Comparison of ENCODE assay signal across 9 mouse cellular contexts in the genomic region with DNA sequence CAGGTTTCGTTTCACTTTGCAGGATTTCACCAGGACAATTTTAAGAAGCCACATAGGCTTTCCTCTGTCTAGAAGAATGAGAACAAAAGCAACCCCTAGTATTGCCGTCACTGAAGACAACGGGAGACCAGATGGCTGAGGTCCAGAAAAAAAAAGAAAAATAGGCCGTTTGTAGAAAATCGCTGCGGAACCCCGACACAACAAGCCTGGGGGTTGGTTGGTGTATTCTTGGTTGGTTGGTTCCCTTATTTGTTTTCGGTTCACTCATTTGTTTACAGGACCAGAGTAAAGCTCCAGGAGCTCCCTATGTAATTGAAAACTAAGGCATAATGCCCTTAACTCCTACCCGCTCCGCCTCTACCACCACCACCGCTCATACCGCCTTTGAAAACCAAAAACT. TPM values are rescaled to one million over a fixed set of nuclear protein-coding genes. Genes with fewer than 3 reads are reported as not detected.
DNase-seq lines count a peak whose midpoint lies in the region; ATAC-seq and TF ChIP-seq lines count a peak whose summit lies in the region.
"Had no signal": no experiment of that assay in that cellular context is flagged by ENCODE, and none has a peak within 500 bp of the region (broad histone marks: within the 10 kb centered on the region; RNA-seq: fewer than 3 reads in every experiment).

No protein-coding gene starts in this region.

- H3K27me3 ChIP-seq in cerebellum, adult 2 months (ENCODE audit: control insufficient read depth, insufficient read depth, low read length) = peaks cover 7% of the 10 kb centered on the region; the same call in 1 of the 2 replicates
- H3K27me3 ChIP-seq in liver, embryonic 14.5 days (ENCODE audit: control insufficient read depth, insufficient read depth, low read length) = peaks cover 96% of the 10 kb centered on the region
- H3K27me3 ChIP-seq in stomach, postnatal 0 days (ENCODE audit: control insufficient read depth, insufficient read depth, low read length) = peaks cover 5% of the 10 kb centered on the region; the same call in 1 of the 2 replicates

- no peak for ATAC-seq in liver, embryonic 14.5 days (ENCODE audit: insufficient read depth)
- ATAC-seq in stomach, postnatal 0 days (ENCODE audit: low FRiP score, low TSS enrichment) = no peak

- no peak overlapping the region for H3K27ac ChIP-seq in cerebellum, adult 2 months (ENCODE audit: insufficient read depth, low read length)
- no peak overlapping the region for H3K27ac ChIP-seq in liver, embryonic 14.5 days
- H3K27ac ChIP-seq in stomach, postnatal 0 days (replicated peaks) = no peak overlapping the region

- no peak for TF ChIP-seq POLR2A in cerebellum, adult 2 months (IDR thresholded peaks at IDR 0.05; ENCODE audit: borderline replicate concordance, insufficient read depth, low read length)

- no peak overlapping the region for H3K9ac ChIP-seq in liver, embryonic 14.5 days (replicated peaks)
- peak overlapping the region; percentile 41; the same call in 1 of the 2 replicates for H3K9ac ChIP-seq in stomach, postnatal 0 days (ENCODE audit: low read length)

- under 1% methylated on average over 12 of the region's 12 CpGs for whole genome bisulfite sequencing in cerebellum, adult 2 months
- 3% methylated on average over 12 of the region's 12 CpGs for WGBS in liver, embryonic 14.5 days (ENCODE audit: insufficient replicate concordance)
- 4% methylated on average over 12 of the region's 12 CpGs for WGBS in stomach, postnatal 0 days

- TF ChIP-seq EP300 in liver, embryonic 14.5 days (IDR thresholded peaks at IDR 0.05; ENCODE audit: low read depth) = no peak
- no peak for TF ChIP-seq EP300 in stomach, postnatal 0 days (optimal IDR thresholded peaks at IDR 0.05)

- intact Hi-C loops in left cerebral cortex, postnatal 4 days (cut with DNase I) = loop anchor here (1.0 kb wide), 1 partner anchor 536 kb away; no protein-coding TSS in a partner anchor

- no peaks in the 10 kb centered on the region for H3K36me3 ChIP-seq in liver, embryonic 14.5 days (replicated peaks; ENCODE audit: control insufficient read depth, insufficient read depth, low read depth)
- no peaks in the 10 kb centered on the region for H3K36me3 ChIP-seq in stomach, postnatal 0 days (ENCODE audit: control insufficient read depth, insufficient read depth, low read length)

- no peaks in the 10 kb centered on the region for H3K4me1 ChIP-seq in cerebellum, adult 2 months (ENCODE audit: control insufficient read depth, insufficient read depth, low read length)
- H3K4me1 ChIP-seq in liver, embryonic 14.5 days (replicated peaks; ENCODE audit: control insufficient read depth in 2 of 2, insufficient read depth in 2 of 2, low read length in 1 of 2) = no peaks in the 10 kb centered on the region
- H3K4me1 ChIP-seq in stomach, postnatal 0 days (replicated peaks; ENCODE audit: control insufficient read depth, insufficient read depth) = no peaks in the 10 kb centered on the region

- DNase-seq in cerebellum, adult 2 months = no peak
- DNase-seq in cerebellum, adult 18-20 months = no peak
- peak; percentile 39 for DNase-seq in retina, embryonic 14.5 days (ENCODE audit: low spot score)
- DNase-seq in retina, postnatal 1 day = no peak
- DNase-seq in liver, embryonic 14.5 days (ENCODE audit: low read depth in 3 of 3, low spot score in 3 of 3) = no peak
- DNase-seq in stomach, postnatal 0 days (ENCODE audit: low spot score) = no peak
- no peak for DNase-seq in left cerebral cortex, postnatal 4 days
- no peak for DNase-seq in gastrocnemius, adult 8-10 months (ENCODE audit: low spot score in 2 of 2)
- DNase-seq: gastrocnemius, postnatal 36 days had no signal

- peak overlapping the region; percentile 6 for H3K4me3 ChIP-seq in cerebellum, adult 2 months (replicated peaks; ENCODE audit: insufficient read depth, low read depth, low read length)
- H3K4me3 ChIP-seq in liver, embryonic 14.5 days (ENCODE audit: insufficient read depth in 1 of 2, low read depth in 2 of 2, low read length in 2 of 2) = peak overlapping the region in 1 of 2 experiments; percentile 6; a peak in 1 of 4 replicates
- H3K4me3 ChIP-seq in stomach, postnatal 0 days (ENCODE audit: low read depth, low read length) = peak overlapping the region; percentile 47

- H3K4me2 ChIP-seq in liver, embryonic 14.5 days (ENCODE audit: low read depth) = peak overlapping the region; percentile 49
- peak overlapping the region; percentile 69 for H3K4me2 ChIP-seq in stomach, postnatal 0 days (replicated peaks; ENCODE audit: low read depth)

- no peak for TF ChIP-seq CTCF in cerebellum, adult 2 months (IDR thresholded peaks at IDR 0.05; ENCODE audit: borderline replicate concordance, insufficient read depth, low read depth, low read length)
- TF ChIP-seq CTCF in liver, embryonic 14.5 days (IDR thresholded peaks at IDR 0.05; ENCODE audit: low read depth) = no peak
- TF ChIP-seq CTCF in stomach, postnatal 0 days (IDR thresholded peaks at IDR 0.05; ENCODE audit: low read depth) = no peak

- no peaks in the 10 kb centered on the region for H3K9me3 ChIP-seq in liver, embryonic 14.5 days (ENCODE audit: control insufficient read depth, low read length)
- H3K9me3 ChIP-seq in stomach, postnatal 0 days (ENCODE audit: control insufficient read depth, low read length) = no peaks in the 10 kb centered on the region

RNA-seq across cellular contexts. Expression of a gene that starts 7.6 kb away (rescaled TPM):
- polyA plus RNA-seq in cerebellum, adult 2 months (2012; rRNA removed) = 4.3 and 5.3 TPM in 2 replicates
- polyA plus RNA-seq in liver, embryonic 14.5 days (2012; rRNA removed) = 0.09 and 0.12 TPM in 2 replicates
- polyA plus RNA-seq in liver, embryonic 14.5 days (2014; fragmentation: Nextera tagmentation; extraction: Ambion mirVana) = not detected in 2 replicates
- polyA plus RNA-seq in stomach, postnatal 0 days (2015; fragmentation: Nextera tagmentation; extraction: Ambion mirVana) = 10.0 and 12.5 TPM in 2 replicates
- 10 to 100 TPM; 10.2 to 10.7 TPM for total RNA-seq in left cerebral cortex, postnatal 4 days (2021)
- total RNA-seq in gastrocnemius, adult 8-10 months (2022) = under 1 TPM in 2 of 4 experiments, not detected in 2; 0.10 to 0.24 TPM
- total RNA-seq: gastrocnemius, postnatal 36 days had no signal

RNA-seq across cellular contexts. Expression of a gene that starts 58.9 kb away (rescaled TPM):
- 0.72 and 0.87 TPM in 2 replicates for polyA plus RNA-seq in cerebellum, adult 2 months (2012; rRNA removed)
- 0.04 and 0.06 TPM in 2 replicates for polyA plus RNA-seq in liver, embryonic 14.5 days (2012; rRNA removed)
- not detected in 2 replicates for polyA plus RNA-seq in liver, embryonic 14.5 days (2014; fragmentation: Nextera tagmentation; extraction: Ambion mirVana)
- polyA plus RNA-seq in stomach, postnatal 0 days (2015; fragmentation: Nextera tagmentation; extraction: Ambion mirVana) = not detected in 2 replicates
- 1 to 10 TPM; 1.6 to 2.4 TPM for total RNA-seq in left cerebral cortex, postnatal 4 days (2021)
- total RNA-seq in gastrocnemius, adult 8-10 months (2022) = not detected
- total RNA-seq: gastrocnemius, postnatal 36 days had no signal
